Comparison of ENCODE assay signal across 8 mouse cellular contexts in genomic region chr15:36873884-36874243, GRCm38 (mm10).
DNase-seq lines count a peak whose midpoint lies in the region; ATAC-seq and TF ChIP-seq lines count a peak whose summit lies in the region.

No protein-coding gene starts in this region.

- H3K36me3 ChIP-seq in intestine, embryonic 14.5 days (ENCODE audit: control insufficient read depth, insufficient read depth, low read length), result no peaks in the 10 kb centered on the region
- no peaks in the 10 kb centered on the region for H3K36me3 ChIP-seq in intestine, postnatal 0 days (ENCODE audit: control insufficient read depth, insufficient read depth)
- no peaks in the 10 kb centered on the region for H3K36me3 ChIP-seq in embryonic facial prominence, embryonic 10.5 days (replicated peaks)
- H3K36me3 ChIP-seq in forebrain, embryonic 15.5 days, result no peaks in the 10 kb centered on the region
- no peaks in the 10 kb centered on the region for H3K36me3 ChIP-seq in midbrain, embryonic 10.5 days

- TF ChIP-seq CTCF in intestine, postnatal 0 days (IDR thresholded peaks at IDR 0.05; ENCODE audit: low read depth), result no peak

- no peaks in the 10 kb centered on the region for H3K9me3 ChIP-seq in intestine, embryonic 14.5 days (ENCODE audit: control insufficient read depth, low read length)
- no peaks in the 10 kb centered on the region for H3K9me3 ChIP-seq in intestine, postnatal 0 days (ENCODE audit: control insufficient read depth)
- H3K9me3 ChIP-seq in embryonic facial prominence, embryonic 10.5 days, result no peaks in the 10 kb centered on the region
- no peaks in the 10 kb centered on the region for H3K9me3 ChIP-seq in forebrain, embryonic 15.5 days
- H3K9me3 ChIP-seq in midbrain, embryonic 10.5 days (replicated peaks), result no peaks in the 10 kb centered on the region

- H3K4me1 ChIP-seq in intestine, embryonic 14.5 days (replicated peaks; ENCODE audit: control insufficient read depth, insufficient read depth, low read length), result peaks cover 37% of the 10 kb centered on the region
- peaks cover 14% of the 10 kb centered on the region; the same call in 1 of the 2 replicates for H3K4me1 ChIP-seq in intestine, postnatal 0 days (replicated peaks; ENCODE audit: control insufficient read depth, insufficient read depth, low read length)
- H3K4me1 ChIP-seq in embryonic facial prominence, embryonic 10.5 days, result peaks cover 54% of the 10 kb centered on the region
- H3K4me1 ChIP-seq in forebrain, embryonic 15.5 days, result peaks cover 15% of the 10 kb centered on the region
- peaks cover 61% of the 10 kb centered on the region for H3K4me1 ChIP-seq in midbrain, embryonic 10.5 days

- 31% methylated on average over 5 of the region's 5 CpGs for WGBS in intestine, embryonic 14.5 days
- 47% methylated on average over 5 of the region's 5 CpGs for WGBS in intestine, postnatal 0 days
- 46% methylated on average over 5 of the region's 5 CpGs for WGBS in embryonic facial prominence, embryonic 10.5 days
- WGBS in forebrain, embryonic 15.5 days, result 20% methylated on average over 5 of the region's 5 CpGs
- 20% methylated on average over 5 of the region's 5 CpGs for WGBS in midbrain, embryonic 10.5 days

- intact Hi-C loops in left cerebral cortex, postnatal 10 days (cut with DNase I), result no loop called here

- H3K9ac ChIP-seq in intestine, embryonic 14.5 days (ENCODE audit: low read length), result no peak overlapping the region
- no peak overlapping the region for H3K9ac ChIP-seq in intestine, postnatal 0 days (ENCODE audit: low read depth, low read length)
- H3K9ac ChIP-seq in forebrain, embryonic 15.5 days (replicated peaks), result 0 out of 2 replicates have a peak overlapping the region, but pooled peaks have one; percentile 13

- H3K4me3 ChIP-seq in intestine, embryonic 14.5 days (ENCODE audit: low read depth, low read length), result no peak overlapping the region
- H3K4me3 ChIP-seq in intestine, postnatal 0 days (ENCODE audit: low read depth, low read length), result no peak overlapping the region
- H3K4me3 ChIP-seq in embryonic facial prominence, embryonic 10.5 days, result 0 out of 2 replicates have a peak overlapping the region, but pooled peaks have one; percentile 11
- no peak overlapping the region for H3K4me3 ChIP-seq in forebrain, embryonic 15.5 days
- H3K4me3 ChIP-seq in midbrain, embryonic 10.5 days, result peak overlapping the region; percentile 27; the same call in 1 of the 2 replicates

- peak overlapping the region; percentile 36 for H3K27ac ChIP-seq in intestine, embryonic 14.5 days (ENCODE audit: low read depth)
- no peak overlapping the region; the same call in 1 of the 2 replicates for H3K27ac ChIP-seq in intestine, postnatal 0 days (ENCODE audit: low read depth, low read length)
- peak overlapping the region; percentile 76 for H3K27ac ChIP-seq in embryonic facial prominence, embryonic 10.5 days (replicated peaks)
- H3K27ac ChIP-seq in forebrain, embryonic 15.5 days (replicated peaks), result peak overlapping the region; percentile 39; the same call in 1 of the 2 replicates
- peak overlapping the region; percentile 76 for H3K27ac ChIP-seq in midbrain, embryonic 10.5 days (replicated peaks)

- no peak for DNase-seq in intestine, embryonic 14.5 days (ENCODE audit: low spot score)
- no peak for DNase-seq in embryonic facial prominence, embryonic 10.5 days (ENCODE audit: low spot score)
- DNase-seq in midbrain, embryonic 10.5 days (ENCODE audit: low spot score), result no peak
- DNase-seq in cerebellum, postnatal 4 days (ENCODE audit: low spot score in 2 of 2), result no peak
- no peak for DNase-seq in left cerebral cortex, postnatal 10 days (ENCODE audit: extremely low spot score in 1 of 2, low spot score in 2 of 2)

- no peak overlapping the region for H3K4me2 ChIP-seq in intestine, embryonic 14.5 days (ENCODE audit: low read length)
- no peak overlapping the region for H3K4me2 ChIP-seq in intestine, postnatal 0 days (replicated peaks; ENCODE audit: low read depth)
- 0 out of 2 replicates have a peak overlapping the region, but pooled peaks have one; percentile 17 for H3K4me2 ChIP-seq in forebrain, embryonic 15.5 days (replicated peaks)

- ATAC-seq in intestine, embryonic 14.5 days (replicated peaks; ENCODE audit: low FRiP score, low TSS enrichment, low read depth), result no peak
- no peak for ATAC-seq in intestine, postnatal 0 days
- peak; percentile 38; the same call in 1 of the 2 replicates for ATAC-seq in forebrain, embryonic 15.5 days (replicated peaks)
- ATAC-seq in activated CD4-positive, CD25-positive, alpha-beta regulatory T cell, adult 4 months, result no peak

- H3K27me3 ChIP-seq in intestine, embryonic 14.5 days (replicated peaks; ENCODE audit: control insufficient read depth, insufficient read depth, low read length), result no peaks in the 10 kb centered on the region
- H3K27me3 ChIP-seq in intestine, postnatal 0 days (replicated peaks; ENCODE audit: control insufficient read depth, insufficient read depth, low read length), result no peaks in the 10 kb centered on the region
- no peaks in the 10 kb centered on the region for H3K27me3 ChIP-seq in embryonic facial prominence, embryonic 10.5 days (replicated peaks; ENCODE audit: low read depth, poor library complexity, severe bottlenecking)
- no peaks in the 10 kb centered on the region for H3K27me3 ChIP-seq in forebrain, embryonic 15.5 days
- H3K27me3 ChIP-seq in midbrain, embryonic 10.5 days (ENCODE audit: low read depth, poor library complexity, severe bottlenecking), result no peaks in the 10 kb centered on the region

Comparison
In these comparisons a context has a peak if more than half of its experiments do, and no peak if none do; other contexts are left out.
1. H3K4me3 ChIP-seq: peak in embryonic facial prominence, embryonic 10.5 days (single experiment) and midbrain, embryonic 10.5 days (single experiment); none in intestine, embryonic 14.5 days (single experiment), intestine, postnatal 0 days (single experiment) and forebrain, embryonic 15.5 days (single experiment).